Mouse (Mus musculus) kidney, adult 2 months (tissue): ENCODE measurements around the gene Olfr722. TPM values are rescaled to one million over a fixed set of nuclear protein-coding genes. Genes with fewer than 3 reads are reported as not detected.
"Not testable (repeated sequence)": the region's sequence is repeated elsewhere in the genome, so short reads cannot be mapped to it uniquely, and the experiment has no call there.

ENCODE experiments used
- DNase-seq: peaks from one replicate; pipeline ENCODE4 v3.0.0; 2021
- H3K27ac ChIP-seq: fragments of 200-500 bp; 2 replicates; pipeline ENCODE4 v1.5.1; 2012; ENCODE audit warnings: low read depth, low read length, control low read depth, inconsistent platforms; ENCODE audit not compliant: insufficient read depth
- H3K27me3 ChIP-seq: fragments of 200-500 bp; replicated peaks from 2 replicates; pipeline ENCODE4 v1.6.1; 2012; ENCODE audit warnings: mild to moderate bottlenecking, moderate library complexity, low read length, inconsistent platforms; ENCODE audit not compliant: control insufficient read depth, insufficient read depth
- H3K36me3 ChIP-seq: fragments of 200-500 bp; 2 replicates; pipeline ENCODE4 v1.6.1; 2012; ENCODE audit warnings: mild to moderate bottlenecking, moderate library complexity, low read length, inconsistent platforms; ENCODE audit not compliant: control insufficient read depth, insufficient read depth
- H3K4me1 ChIP-seq: fragments of 200-500 bp; 2 replicates; pipeline ENCODE4 v1.6.1; 2011; ENCODE audit warnings: low read length; ENCODE audit not compliant: control insufficient read depth, insufficient read depth
- H3K4me3 ChIP-seq: fragments of 200-500 bp; 2 replicates; pipeline ENCODE4 v1.5.1; 2011; ENCODE audit warnings: mild to moderate bottlenecking, low read depth, low read length, control low read depth; ENCODE audit not compliant: insufficient read depth
- CTCF ChIP-seq: fragments of 200-500 bp; conservative IDR thresholded peaks from 2 replicates; pipeline ENCODE4 v1.5.1; 2011; ENCODE audit warnings: low read depth, mild to moderate bottlenecking, control low read depth, low read length, moderate library complexity, mixed read lengths; ENCODE audit not compliant: insufficient read depth, insufficient read length
- POLR2A ChIP-seq: fragments of 200-500 bp; IDR thresholded peaks from one replicate; pipeline ENCODE4 v1.6.1; 2011; ENCODE audit warnings: low read depth, low read length, control low read depth
- polyA plus RNA-seq: library from polyadenylated mRNA; depleted of rRNA; stranded (reverse); fragments of >200 nt; gene quantifications from 2 replicates; pipeline ENCODE4 v1.2.3, GENCODE M21; 2012; rRNA removed

The Olfr722 gene
- not detected in 2 replicates for polyA plus RNA-seq

DNA sequence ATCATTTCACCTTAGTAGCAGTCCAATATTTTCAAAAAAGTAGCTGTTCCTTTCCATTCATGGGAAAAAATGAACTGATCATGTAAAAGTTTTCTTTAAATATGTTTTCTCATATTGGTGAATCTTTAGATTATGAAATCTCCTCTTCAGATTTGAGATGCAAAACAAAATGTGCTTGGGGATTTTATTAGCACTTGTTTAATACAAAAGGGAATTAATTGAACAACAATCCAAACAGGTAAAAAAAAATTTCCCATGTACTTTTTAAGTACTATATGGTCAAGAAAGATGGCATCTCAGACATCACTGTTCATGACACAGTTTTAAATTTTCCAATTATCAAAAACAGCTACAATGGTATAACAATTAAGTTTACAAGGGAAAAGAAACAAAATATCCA is at the start of gene Olfr722:
Gene Olfr722 (minus strand): TSS at position 101 of the 400 bp plus-strand sequence.
- H3K4me3 ChIP-seq: no peak within 1 kb of the TSS
- no peaks in the 10 kb centered on the region for H3K4me1 ChIP-seq
- H3K27ac ChIP-seq: no peak within 1 kb of the TSS
- no peaks in the 10 kb centered on the region for H3K36me3 ChIP-seq
- no peaks in the 10 kb centered on the region for H3K27me3 ChIP-seq
- DNase-seq: no peak
- TF ChIP-seq POLR2A: no peak

DNA sequence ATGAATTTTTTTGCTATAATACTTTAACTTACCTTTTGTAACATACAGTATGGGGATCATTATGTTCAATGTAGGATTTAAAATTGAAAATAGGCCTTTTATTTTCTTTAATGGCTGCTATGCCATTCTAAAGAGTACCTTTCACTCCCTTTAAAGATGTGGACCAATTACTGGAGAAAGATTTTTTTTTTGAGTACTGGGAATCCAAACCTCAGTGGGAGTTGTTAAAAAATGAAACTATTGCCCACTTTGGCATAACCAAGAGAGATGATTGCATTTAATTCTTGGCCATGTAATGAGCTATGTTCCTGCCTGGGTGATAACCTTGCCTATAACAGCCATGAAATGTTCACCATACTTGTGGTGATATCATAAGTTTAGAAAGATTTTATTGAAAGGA is 29.9 kb upstream of the Olfr722 start, which contains the start of gene Olfr723:
Gene Olfr723 (minus strand): TSS at position 101 of the 400 bp plus-strand sequence.
- H3K4me3 ChIP-seq, DNase-seq, H3K27ac ChIP-seq, H3K36me3 ChIP-seq, H3K4me1 ChIP-seq, H3K27me3 ChIP-seq: not testable (repeated sequence)

- peak; percentile 9 for DNase-seq
- H3K27ac ChIP-seq: no peak overlapping the region
- no peaks in the 10 kb centered on the region for H3K27me3 ChIP-seq
- H3K4me1 ChIP-seq: no peaks in the 10 kb centered on the region
- no peak for TF ChIP-seq POLR2A
- TF ChIP-seq CTCF: no peak
- no peak overlapping the region for H3K4me3 ChIP-seq
- no peaks in the 10 kb centered on the region for H3K36me3 ChIP-seq
Measured at GRCm38 (mm10) chr14:49860387-49860786, 41.4 kb downstream of the Olfr722 start.

Other genes starting within 250 kb of the Olfr722 start
- gene Armh4, start 118.6 kb downstream of the Olfr722 start, polyA plus RNA-seq: 6.4 and 7.3 TPM in 2 replicates
- gene Olfr723, start 29.8 kb upstream of the Olfr722 start, polyA plus RNA-seq: not detected in 2 replicates
- gene Olfr724, start 61.3 kb upstream of the Olfr722 start, polyA plus RNA-seq: not detected in 2 replicates
- gene Olfr725, start 138.4 kb upstream of the Olfr722 start, polyA plus RNA-seq: not detected in 2 replicates
- gene Olfr726, start 189.0 kb upstream of the Olfr722 start, polyA plus RNA-seq: not detected in 2 replicates
- gene Olfr727, start 221.2 kb upstream of the Olfr722 start, polyA plus RNA-seq: not detected in 2 replicates
- gene Olfr728, start 240.7 kb upstream of the Olfr722 start, polyA plus RNA-seq: not detected in 2 replicates